Mouse (Mus musculus) embryo, embryonic 10 days (tissue): ENCODE measurements around the gene Slc9a3r2.
"Not testable (repeated sequence)": the region's sequence is repeated elsewhere in the genome, so short reads cannot be mapped to it uniquely, and the experiment has no call there.

Source experiments
- DNase-seq: peaks from one replicate; pipeline ENCODE4 v3.0.0-alpha.2; 2015; ENCODE audit warnings: low spot score

Gene Slc9a3r2

DNA sequence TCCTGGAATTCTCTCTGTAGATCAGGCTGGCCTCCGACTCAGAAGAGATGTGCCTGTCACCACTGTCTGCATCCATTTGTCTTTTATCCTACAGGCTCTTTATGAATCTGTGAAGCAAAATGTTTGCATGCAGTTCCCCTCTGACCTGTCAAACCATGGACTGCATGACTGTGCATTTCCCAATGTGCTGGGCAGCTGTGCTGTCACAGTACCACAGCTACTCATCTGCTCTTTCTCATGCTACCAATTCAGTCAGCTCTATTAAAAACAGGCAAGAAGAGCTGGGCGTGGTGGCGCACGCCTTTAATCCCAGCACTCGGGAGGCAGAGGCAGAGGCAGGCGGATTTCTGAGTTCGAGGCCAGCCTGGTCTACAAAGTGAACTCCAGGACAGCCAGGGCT lies 16.9 kb upstream of the Slc9a3r2 start:
- not testable (repeated sequence) for DNase-seq

DNA sequence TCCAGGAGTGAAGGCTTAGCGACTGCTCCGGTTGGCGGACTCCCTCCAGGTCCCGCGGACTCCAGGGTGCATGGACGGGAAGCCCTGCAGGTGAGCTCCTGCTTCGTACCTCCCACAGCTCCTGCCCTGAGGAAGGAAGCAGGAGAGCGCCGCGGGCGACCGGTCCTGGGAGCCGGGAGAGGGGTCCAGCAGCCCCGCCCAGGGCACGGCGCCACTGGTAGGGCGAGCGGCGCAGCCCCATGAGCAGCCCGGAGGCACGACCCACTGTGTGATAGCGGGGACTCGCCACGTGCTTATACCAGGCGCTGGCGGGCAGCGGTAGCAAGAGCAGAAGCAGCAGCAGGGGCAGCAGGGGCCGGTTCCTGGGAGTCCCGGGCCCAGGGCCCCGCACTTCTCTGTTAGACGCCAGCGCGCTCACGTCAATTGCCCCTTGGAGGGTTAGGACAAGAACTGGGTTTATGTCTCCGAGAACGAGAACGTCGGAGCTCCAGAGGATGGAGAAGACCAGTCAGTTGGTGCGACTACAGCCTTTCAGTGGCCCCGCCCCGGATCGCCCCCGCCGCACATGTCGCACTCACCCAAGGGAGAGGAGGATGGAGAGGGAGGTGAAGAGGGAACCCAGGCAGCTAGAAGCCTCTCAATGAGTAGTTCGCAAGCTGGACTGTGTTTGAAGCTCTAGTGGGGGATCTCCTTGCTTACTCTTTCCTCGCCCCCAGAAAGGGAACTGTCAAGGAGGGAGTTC lies 8.1 kb upstream of the Slc9a3r2 start, which contains the start of gene Npw:
Gene Npw (minus strand): TSS at position 441 of the 742 bp plus-strand sequence.
- DNase-seq: peak; percentile 34

DNA sequence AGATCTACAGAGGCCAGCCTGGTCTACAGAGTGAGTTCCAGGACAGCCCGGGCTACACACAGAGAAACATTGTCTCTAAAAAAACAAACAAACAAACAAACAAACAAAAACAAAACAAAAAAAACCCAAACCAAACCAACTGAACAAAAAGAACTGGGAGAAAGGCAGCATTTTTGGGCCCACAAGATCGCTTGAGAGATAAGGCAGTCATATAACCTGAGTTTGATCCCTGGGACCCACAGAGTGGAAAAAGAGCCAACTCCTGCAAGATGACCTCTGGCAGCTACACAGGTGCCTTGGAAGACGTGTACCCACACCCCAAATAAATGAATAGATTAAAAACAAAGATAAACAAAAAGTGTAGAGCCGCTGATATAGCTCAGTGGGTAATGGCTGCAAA lies 4.8 kb upstream of the Slc9a3r2 start:
- no peak for DNase-seq

DNA sequence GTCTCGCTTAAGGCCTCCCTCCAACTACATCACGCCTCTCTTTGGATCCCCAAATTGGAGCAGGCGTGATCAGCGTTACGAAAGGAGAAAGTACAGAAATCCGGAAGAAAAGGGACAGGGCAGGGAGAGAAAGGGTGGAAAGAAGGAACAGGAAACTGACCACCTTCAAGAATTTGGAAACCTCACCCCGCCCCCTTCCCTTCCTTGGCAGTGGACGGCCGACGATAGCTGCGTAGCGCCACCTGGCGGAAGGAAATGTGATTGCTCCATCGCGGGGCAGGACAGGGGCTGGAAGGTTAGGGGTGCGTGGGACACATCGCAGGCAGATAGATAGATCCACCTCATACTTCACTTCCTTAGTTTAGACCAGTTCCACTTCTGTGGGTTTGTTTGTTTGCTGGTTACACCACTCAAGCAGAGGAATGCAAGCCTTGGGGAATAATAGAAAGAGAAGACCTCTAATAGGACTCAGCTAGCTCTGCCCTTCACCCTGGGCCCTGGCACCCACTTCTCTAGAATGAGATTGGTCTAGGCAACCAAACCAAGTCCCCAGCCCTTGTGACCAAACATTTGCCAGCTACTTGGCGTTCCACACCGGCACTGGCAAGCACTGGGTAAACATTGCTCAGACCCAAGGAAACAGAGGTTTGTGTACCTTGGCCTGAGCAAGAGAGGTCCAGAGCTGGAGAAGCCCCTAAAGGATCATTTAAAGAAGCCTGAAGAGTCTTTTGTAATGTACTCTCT lies 4.0 kb upstream of the Slc9a3r2 start:
- DNase-seq: peak; percentile 90

DNA sequence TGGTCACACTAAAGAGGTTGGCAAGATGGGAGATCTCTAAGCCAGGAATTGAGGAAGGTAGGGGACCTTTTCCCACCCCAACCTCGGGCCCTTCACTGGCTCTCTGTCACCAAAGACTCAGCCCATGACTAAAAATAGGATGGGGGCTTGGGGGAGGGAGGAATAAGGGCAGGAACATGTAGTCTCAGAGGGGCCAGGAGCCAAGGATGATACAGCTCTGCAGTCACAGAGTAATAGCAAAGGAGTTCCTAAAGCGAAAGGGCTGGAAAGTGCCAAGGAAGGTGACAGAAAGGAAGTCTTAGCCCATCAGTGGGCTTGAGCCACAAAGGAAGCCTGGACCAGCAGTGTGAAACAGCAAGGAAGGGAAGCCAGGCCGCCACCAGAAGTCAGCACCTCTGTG lies 1.7 kb upstream of the Slc9a3r2 start:
- DNase-seq: no peak

DNA sequence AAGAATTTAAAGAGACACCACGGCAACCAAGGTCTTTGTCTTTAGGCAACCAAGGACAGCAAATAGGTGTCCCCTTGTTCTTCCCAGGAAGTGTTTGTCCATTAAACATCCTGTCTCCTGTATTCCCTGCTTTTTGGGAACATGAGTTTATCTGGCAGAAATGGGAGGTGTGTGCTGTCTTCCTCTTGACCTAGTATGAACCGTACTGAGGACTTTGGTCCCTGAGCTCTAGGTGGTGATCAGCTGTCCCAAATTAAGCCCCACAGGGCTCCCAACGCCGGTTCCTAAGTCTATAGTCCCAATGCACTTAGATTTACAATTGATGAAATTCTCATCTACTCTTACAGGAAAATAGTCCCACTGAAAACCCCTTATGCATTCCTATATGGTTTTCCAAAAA lies 639 bp upstream of the Slc9a3r2 start:
- DNase-seq: no peak

DNA sequence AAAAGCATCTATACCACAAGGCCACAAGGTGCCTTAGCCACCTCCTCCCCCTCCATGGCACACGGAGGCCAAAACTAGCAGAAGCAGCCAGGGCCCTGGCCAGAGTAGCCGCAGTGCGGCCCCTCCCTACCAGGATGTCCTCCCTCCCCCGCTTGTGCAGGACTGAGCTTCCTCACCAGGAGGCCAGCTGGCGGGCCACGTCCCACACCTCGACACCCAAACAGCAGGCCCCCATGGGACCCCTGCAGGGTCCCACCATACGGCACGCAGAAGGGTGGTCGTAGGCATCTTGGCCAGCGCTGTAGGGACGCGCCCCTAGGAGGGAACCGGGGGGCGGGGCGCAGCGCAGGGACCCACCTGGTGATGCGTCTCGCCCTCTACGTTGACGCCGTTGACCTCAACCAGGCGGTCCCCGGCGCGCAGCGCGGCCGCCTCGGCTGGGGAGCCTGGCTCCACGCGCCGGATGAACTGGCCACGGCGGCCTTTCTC lies 502 bp downstream of the Slc9a3r2 start:
- DNase-seq: no peak

DNA sequence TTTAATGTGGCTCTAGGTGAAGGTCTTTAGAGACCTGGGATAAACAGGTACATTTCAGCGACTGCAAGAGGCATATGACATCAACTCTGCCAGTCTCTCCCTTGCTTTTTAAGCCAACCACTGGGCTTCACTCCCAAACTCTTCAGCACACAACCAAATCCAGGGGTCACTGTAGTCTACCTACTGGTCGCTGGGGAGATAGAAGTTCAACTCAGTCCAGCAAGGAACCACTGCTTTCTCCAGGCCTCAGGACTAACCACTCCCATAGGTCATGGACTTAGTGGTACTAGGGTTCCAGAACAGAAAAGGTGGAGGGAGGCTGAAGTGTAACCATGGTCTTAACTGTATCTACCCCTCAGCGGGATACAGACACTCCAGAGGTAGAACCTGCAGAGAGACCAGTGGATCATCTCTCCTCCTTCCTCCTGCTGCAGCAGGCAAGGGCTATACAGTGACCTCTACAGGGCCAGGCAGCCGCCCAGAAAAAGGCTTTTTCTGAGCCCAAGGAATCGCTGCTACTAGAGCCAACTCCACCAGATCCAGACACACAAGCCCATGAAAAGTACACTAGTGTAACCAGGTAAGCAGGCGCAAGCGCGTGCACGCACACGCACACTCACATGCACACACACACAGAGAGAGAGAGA lies 1.3 kb downstream of the Slc9a3r2 start:
- no peak for DNase-seq

DNA sequence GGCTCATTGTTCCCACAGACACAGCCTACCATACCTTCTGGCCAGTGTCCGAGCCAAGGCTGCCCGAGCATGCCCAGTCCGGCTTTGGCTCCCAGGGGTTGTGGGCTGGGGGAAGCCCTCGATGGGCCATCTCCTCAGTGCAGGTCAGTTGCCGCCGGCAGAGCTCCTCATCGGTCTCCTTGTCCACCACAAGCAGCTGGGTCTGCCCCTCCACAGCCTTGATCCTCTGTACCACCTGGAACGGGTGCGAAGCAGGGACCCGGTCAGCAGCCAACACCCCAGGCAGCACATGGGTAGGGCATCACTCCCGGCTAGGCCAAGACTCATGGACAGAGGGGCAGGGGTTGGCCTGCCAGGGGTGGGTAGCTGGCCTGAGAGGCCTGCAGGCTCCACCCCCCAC lies 2.6 kb downstream of the Slc9a3r2 start:
- DNase-seq: no peak

DNA sequence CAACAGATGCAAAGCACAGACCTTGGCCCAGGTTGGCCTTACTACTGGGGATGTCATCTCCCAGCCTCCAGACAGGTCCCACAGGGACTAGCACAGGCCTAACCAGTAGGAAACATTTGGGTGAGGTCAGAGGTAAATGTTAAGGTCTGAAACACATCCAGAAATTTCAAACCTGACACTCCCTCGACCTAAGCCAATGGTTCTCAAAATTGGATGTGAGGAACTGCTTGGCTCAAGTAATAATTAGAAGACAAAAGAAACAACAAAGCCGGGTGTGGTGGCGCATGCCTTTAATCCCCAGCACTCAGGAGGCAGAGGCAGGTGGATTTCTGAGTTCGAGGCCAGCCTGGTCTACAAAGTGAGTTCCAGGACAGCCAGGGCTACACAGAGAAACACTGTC lies 3.7 kb downstream of the Slc9a3r2 start:
- DNase-seq: no peak

DNA sequence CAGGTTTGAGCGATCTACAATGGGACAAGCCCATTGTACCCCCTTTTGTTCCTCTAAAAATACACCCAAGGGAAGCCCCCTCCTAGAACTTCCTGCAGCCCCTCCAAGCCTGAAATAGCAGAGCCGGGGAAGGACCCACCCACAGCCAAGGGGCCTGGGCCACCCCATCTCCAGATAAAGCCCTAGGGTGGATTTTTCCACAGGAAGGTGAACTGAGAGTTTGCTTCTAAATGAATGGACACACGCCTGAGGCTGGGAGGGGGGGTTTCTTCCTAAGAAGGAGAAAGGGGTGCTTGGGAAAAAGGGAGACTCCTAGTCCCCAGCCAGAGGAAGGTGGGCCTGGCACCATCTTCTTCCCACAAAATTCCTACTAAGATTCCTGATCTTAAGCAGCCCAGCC lies 4.2 kb downstream of the Slc9a3r2 start:
- DNase-seq: no peak

DNA sequence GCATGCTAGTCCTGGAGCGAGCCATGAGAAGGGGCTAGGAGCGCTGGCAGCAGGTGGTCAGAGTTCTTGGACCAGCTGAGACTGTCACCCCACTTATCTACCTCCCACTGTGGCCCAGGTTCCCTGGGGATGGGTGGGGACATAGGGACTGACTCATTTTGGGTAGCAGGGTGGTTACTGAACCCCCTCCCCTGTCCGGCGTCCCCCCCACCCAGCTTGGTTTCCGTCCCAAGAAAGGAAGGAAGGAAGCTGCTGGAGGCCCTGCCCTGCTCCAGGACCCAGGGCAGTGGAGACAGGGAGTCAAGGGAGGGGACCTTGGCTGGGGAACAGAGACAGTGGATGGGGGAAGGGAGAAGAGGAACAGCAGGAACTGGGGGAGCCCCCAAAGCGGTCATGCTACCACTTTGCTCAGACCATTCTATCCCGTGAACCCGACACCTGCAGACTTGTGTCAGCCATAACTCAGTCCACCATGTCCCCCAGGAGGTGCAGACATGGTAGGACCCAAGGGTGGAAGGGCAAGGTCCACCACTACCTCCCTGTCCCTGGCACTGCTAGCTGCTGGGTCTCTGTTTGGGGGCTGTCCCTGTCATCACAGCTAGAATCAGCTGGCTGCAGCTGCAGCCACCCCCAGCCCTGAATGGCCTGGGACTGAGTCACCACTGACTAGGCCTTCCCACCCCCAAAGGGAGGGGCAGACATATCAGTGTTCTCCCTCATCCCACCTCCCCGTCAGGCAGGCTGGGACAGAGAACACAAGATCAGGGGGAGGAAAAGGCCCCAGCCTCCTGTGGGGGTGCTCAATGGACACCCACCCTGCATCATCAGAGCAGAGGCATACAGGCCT lies 5.0 kb downstream of the Slc9a3r2 start:
- DNase-seq: no peak

DNA sequence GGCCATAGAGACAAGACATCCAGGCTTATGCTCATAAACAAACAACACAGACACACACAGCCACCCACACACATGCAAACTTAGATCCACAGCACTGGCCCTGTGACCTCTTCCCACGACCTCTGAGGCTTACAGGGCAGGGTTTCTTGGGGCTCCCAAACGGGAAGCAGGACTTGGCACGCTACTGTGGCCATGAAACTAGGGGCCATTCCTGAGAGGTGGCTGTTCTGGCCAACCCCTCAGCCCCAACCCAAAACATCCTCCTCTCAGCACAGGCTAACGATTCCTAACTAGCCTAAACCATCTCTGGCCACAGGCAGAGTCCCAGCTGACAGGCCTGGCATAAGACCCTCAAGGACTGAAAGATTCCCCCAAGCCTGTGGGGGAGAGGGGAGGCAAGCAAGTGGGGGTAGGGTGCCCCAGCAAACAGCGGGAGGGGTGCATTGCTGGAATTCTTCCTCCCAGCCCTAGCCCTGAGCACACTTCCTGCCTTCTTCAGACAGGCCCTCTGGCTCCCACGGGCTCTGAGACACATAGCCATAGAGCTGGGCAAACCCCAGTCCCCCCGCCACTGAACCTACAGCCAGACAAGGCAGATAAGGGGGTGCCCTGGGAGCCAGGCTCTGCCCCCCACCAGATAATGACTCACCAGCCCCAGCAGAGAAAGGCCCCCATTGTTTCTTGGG lies 6.0 kb downstream of the Slc9a3r2 start:
- peak; percentile 29 for DNase-seq

DNA sequence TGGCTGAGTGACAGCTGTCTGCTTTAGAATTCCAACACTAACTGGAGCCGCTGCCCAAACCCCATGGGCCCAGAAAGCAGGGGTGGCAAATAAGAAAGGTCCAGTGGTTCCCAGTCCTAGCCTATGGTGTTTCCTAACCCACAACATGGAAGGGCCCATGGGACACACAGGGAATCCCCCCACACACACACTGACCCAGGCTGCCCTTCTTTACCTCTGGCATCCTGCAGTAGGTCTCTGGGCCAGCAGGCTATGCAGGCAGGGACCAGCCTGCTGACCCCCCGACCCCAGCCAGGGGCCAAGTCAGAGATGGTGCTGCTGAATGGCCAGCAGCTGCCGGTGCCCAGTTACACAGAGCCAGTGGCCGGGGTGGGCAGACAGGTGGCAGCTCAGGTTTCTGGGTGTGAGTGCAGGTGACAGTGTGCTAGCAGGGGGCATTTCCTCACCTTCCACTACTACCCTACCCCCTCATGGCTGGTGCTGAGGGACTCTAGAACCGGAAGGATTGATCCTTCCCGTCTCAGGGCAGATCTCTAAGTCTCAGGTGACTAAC lies 7.3 kb downstream of the Slc9a3r2 start:
- DNase-seq: no peak

DNA sequence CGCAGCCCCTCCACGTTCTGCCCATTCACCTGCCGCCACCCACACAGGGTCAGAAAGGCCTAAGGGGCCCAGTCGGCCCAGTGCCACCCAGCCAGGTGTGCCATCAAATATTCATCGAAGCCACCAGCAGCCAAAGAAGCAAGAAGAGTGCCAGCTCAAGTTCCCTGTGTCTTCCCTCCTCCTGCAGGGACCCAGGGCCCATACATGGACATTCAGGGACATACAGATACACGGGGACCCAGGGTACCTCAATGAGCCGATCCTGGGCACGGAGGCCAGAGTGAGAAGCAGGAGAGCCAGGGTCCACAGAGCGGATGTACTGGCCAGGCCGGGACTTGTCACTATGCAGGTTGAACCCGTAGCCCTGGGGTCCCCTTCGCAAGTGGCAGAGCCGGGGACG lies 8.2 kb downstream of the Slc9a3r2 start:
- no peak for DNase-seq

DNA sequence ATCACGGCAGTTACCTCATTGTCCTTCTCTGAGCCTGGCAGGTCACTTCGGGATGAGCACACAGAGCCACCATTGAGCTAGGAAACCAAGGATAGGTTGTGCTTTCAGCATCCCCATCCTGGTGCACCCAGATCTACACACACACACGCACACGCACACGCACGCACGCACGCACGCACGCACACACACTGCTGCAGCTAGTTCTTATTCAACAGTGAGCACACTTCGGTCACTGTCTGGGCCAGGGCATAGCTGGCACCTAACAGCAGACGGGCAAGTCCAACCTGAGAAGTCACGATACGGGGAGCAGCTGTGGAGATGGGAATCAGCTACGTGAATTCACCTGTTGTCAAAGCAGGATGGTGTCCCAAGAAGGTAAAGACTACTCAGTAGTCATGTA lies 9.5 kb downstream of the Slc9a3r2 start:
- DNase-seq: no peak

DNA sequence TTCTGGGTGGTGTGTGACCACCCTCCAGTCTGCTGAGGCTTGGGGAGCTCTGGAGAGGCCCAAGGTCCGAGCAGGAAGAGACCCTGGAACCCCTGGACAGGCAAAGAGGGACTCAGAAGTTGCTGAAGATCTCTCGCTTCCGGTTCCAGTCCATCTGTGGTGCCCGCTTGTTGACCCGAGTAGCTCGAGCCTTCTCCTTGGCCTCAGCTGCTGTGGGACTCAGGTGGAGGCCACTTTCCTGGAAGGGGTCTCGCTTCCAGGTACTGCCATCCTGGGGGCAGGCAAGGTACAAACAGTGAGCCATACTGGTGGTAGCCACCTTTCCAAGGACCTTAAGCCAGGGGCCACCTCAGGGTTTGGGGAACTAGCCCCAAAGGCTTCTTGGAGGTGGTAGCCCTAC lies 10.0 kb downstream of the Slc9a3r2 start:
- DNase-seq: no peak

DNA sequence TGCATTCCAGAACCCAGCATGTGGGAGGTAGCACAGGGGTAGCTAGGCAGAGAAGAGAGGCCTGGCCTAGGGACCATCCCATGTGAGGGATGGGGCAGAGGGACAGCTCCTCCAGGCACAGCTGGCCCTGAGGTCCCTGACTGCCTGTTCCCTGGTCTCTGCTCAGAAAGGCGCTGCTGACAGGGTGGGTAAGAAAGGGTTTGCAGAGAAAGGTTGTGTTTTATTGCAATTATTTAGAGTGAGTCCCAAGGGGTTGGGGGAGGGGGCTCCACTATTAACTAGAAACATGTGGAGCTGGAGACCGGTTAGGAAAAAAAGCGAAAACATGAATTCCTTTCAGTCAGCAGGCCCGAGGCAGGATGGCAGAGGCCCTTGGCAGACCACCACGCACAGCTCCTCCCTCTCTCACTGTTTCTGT lies 10.5 kb downstream of the Slc9a3r2 start:
- DNase-seq: peak; percentile 18

DNA sequence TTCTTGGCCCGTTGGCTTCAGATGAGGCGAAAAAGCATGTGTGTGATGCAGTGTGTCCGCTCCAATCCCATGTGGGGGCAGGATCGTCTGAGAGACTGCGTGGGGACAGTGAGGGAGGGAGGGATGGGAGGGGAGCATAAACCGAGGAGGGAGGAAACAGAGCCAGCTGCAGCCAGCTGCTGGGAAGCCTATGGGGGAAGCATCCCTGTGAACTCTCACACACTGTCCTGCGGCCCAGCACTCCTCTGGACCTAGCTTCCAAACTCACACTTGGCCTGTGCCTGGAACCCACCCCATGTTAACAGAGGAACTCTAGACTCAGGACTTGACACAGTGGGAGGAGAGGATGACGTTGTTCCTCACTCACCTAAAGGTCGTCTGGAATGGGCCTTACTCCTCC lies 11.3 kb downstream of the Slc9a3r2 start:
- DNase-seq: no peak

DNA sequence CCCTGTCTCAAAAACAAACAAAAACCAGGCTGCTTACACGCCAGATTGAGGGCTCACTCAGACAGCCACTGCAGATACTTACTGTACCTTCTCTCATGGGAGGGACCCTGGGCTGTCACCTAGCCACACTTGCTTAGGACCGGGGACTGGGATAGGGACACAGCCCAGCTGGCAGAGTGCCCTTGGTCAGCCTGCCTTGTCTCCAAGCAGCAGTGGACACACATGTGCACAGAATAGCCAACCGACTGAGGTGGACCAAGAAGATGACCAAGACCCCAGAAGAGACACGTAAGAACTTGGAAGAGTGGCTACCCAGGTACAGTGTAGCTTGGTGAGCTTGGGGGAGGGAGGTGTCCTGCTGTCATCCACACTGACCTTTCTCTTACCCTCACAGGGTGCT lies 11.9 kb downstream of the Slc9a3r2 start:
- no peak for DNase-seq
